Mouse (Mus musculus) heart, postnatal 0 days (tissue): ENCODE data around the gene Fgfr2.

Source experiments
- CTCF ChIP-seq: IDR thresholded peaks from 2 replicates; pipeline ENCODE4 v1.5.1; 2016; ENCODE audit warnings: antibody characterized with exemption, control low read depth, low read depth
- EP300 ChIP-seq: IDR thresholded peaks from 2 replicates; pipeline ENCODE4 v1.6.1; 2016; ENCODE audit warnings: antibody characterized with exemption, low read depth

- TF ChIP-seq CTCF (no peak), EP300 (no peak)
Observed at GRCm38 (mm10) chr7:131960551-131960950, 1162.6 kb downstream of the Fgfr2 start.
